Mouse (Mus musculus) megakaryocyte, adult 5-6 weeks (primary cell): ENCODE measurements around the gene Pmis2. TPM values are rescaled to one million over a fixed set of nuclear protein-coding genes. Genes with fewer than 3 reads are reported as not detected.

Experiments used
- ATAC-seq: 2 replicates; pipeline ENCODE4 v1.8.0; 2016; ENCODE audit warnings: mild to moderate bottlenecking, inconsistent platforms; ENCODE audit not compliant: poor library complexity, severe bottlenecking
- total RNA-seq, 2 experiments: library from RNA; stranded (forward) in 1 of 2; stranded (reverse) in 1 of 2; fragments of 153-499, 151-499 nt in 1 of 2; fragments of 221-1000, 200-1000 nt in 1 of 2; gene quantifications; 2 replicates each; pipeline versions ENCODE4 v1.2.3 to v1.2.4; 2015 to 2017

Gene Pmis2
- total RNA-seq (2015): not detected in 2 replicates
- not detected in 2 replicates for total RNA-seq (2017)

- no peak for ATAC-seq
These were observed at the start of gene Pmis2 for GRCm38 (mm10) chr7:30671480-30671879. Gene Pmis2, minus strand, starts transcription at chr7:30671605.

- ATAC-seq: no peak
These were observed 48.3 kb upstream of the Pmis2 start for GRCm38 (mm10) chr7:30719669-30720068.

GRCm38 (mm10) chr7:30717716-30718046 is 46.3 kb upstream of the Pmis2 start:
- no peak for ATAC-seq

- ATAC-seq: peak; percentile 86
These were observed 45.8 kb upstream of the Pmis2 start for GRCm38 (mm10) chr7:30717006-30717715.

- ATAC-seq: no peak
These were observed 40.5 kb upstream of the Pmis2 start, which contains the start of gene Atp4a for GRCm38 (mm10) chr7:30711942-30712341. Gene Atp4a, plus strand, starts transcription at chr7:30712209.

GRCm38 (mm10) chr7:30707441-30707840 is 36.0 kb upstream of the Pmis2 start:
- no peak for ATAC-seq

GRCm38 (mm10) chr7:30706214-30706882 is 34.9 kb upstream of the Pmis2 start:
- no peak for ATAC-seq

GRCm38 (mm10) chr7:30698589-30698988 is 27.2 kb upstream of the Pmis2 start, which contains the start of gene 2200002J24Rik:
Gene 2200002J24Rik, plus strand, starts transcription at chr7:30698926.
- ATAC-seq: no peak

GRCm38 (mm10) chr7:30698101-30698500 is 26.7 kb upstream of the Pmis2 start:
- peak; percentile 85 for ATAC-seq

- ATAC-seq: no peak
These were observed 16.9 kb upstream of the Pmis2 start for GRCm38 (mm10) chr7:30688325-30688724.

- ATAC-seq: peak; percentile 54
These were observed 12.0 kb upstream of the Pmis2 start for GRCm38 (mm10) chr7:30683425-30683824.

- ATAC-seq: no peak
These were observed 10.5 kb upstream of the Pmis2 start for GRCm38 (mm10) chr7:30681897-30682296.

- no peak for ATAC-seq
These were observed 7.0 kb upstream of the Pmis2 start for GRCm38 (mm10) chr7:30678263-30678975.

- ATAC-seq: peak; percentile 62
These were observed 2.2 kb downstream of the Pmis2 start for GRCm38 (mm10) chr7:30669229-30669628.

GRCm38 (mm10) chr7:30665321-30665720 is 6.1 kb downstream of the Pmis2 start:
- no peak for ATAC-seq

GRCm38 (mm10) chr7:30664529-30665200 is 6.7 kb downstream of the Pmis2 start, which contains the start of gene Haus5:
Gene Haus5, minus strand, starts transcription at chr7:30664994.
- peak; percentile 100 for ATAC-seq

- peak; percentile 99 for ATAC-seq
These were observed 21.5 kb downstream of the Pmis2 start, which contains the start of gene Rbm42 for GRCm38 (mm10) chr7:30649591-30650540. Gene Rbm42, minus strand, starts transcription at chr7:30650317.

GRCm38 (mm10) chr7:30639083-30639482 is 32.3 kb downstream of the Pmis2 start:
- ATAC-seq: no peak

- ATAC-seq: no peak
These were observed 35.0 kb downstream of the Pmis2 start for GRCm38 (mm10) chr7:30636395-30636794.

GRCm38 (mm10) chr7:30635752-30636151 is 35.7 kb downstream of the Pmis2 start, which contains the start of gene Etv2:
Gene Etv2, minus strand, starts transcription at chr7:30635852.
- ATAC-seq: no peak
